Mouse (Mus musculus): ENCODE data around the gene Gpr171. TPM values are rescaled to one million over a fixed set of nuclear protein-coding genes. Genes with fewer than 3 reads are reported as not detected.
"Not testable (repeated sequence)": the region's sequence is repeated elsewhere in the genome, so short reads cannot be mapped to it uniquely, and the experiment has no call there.

Gpr171 gene
- 42.7 to 93.4 TPM (median 62.6 TPM) in 3 replicates for total RNA-seq (2017)

- peak; percentile 46 for ATAC-seq (replicated peaks; ENCODE audit: insufficient number of reproducible peaks, low FRiP score, low TSS enrichment, poor library complexity, severe bottlenecking)
These were observed at the start of gene Gpr171 for GRCm38 (mm10) chr3:59101218-59101986. TSS of gene Gpr171 (minus strand) at chr3:59101821.

GRCm38 (mm10) chr3:59150624-59151023 is 49.0 kb upstream of the Gpr171 start:
- ATAC-seq (replicated peaks; ENCODE audit: insufficient number of reproducible peaks, low FRiP score, low TSS enrichment, poor library complexity, severe bottlenecking) = no peak

GRCm38 (mm10) chr3:59149646-59150045 is 48.0 kb upstream of the Gpr171 start:
- no peak for ATAC-seq (replicated peaks; ENCODE audit: insufficient number of reproducible peaks, low FRiP score, low TSS enrichment, poor library complexity, severe bottlenecking)

- no peak for ATAC-seq (replicated peaks; ENCODE audit: insufficient number of reproducible peaks, low FRiP score, low TSS enrichment, poor library complexity, severe bottlenecking)
These were observed 43.6 kb upstream of the Gpr171 start for GRCm38 (mm10) chr3:59145194-59145593.

GRCm38 (mm10) chr3:59141507-59142305 is 40.1 kb upstream of the Gpr171 start:
- ATAC-seq (replicated peaks; ENCODE audit: insufficient number of reproducible peaks, low FRiP score, low TSS enrichment, poor library complexity, severe bottlenecking) = no peak

- not testable (repeated sequence) for ATAC-seq (replicated peaks; ENCODE audit: insufficient number of reproducible peaks, low FRiP score, low TSS enrichment, poor library complexity, severe bottlenecking)
These were observed 39.3 kb upstream of the Gpr171 start for GRCm38 (mm10) chr3:59140941-59141340.

- ATAC-seq (replicated peaks; ENCODE audit: insufficient number of reproducible peaks, low FRiP score, low TSS enrichment, poor library complexity, severe bottlenecking) = no peak
These were observed 38.5 kb upstream of the Gpr171 start for GRCm38 (mm10) chr3:59140115-59140514.

- ATAC-seq (replicated peaks; ENCODE audit: insufficient number of reproducible peaks, low FRiP score, low TSS enrichment, poor library complexity, severe bottlenecking) = no peak
These were observed 38.0 kb upstream of the Gpr171 start for GRCm38 (mm10) chr3:59139651-59140051.

- no peak for ATAC-seq (replicated peaks; ENCODE audit: insufficient number of reproducible peaks, low FRiP score, low TSS enrichment, poor library complexity, severe bottlenecking)
These were observed 37.4 kb upstream of the Gpr171 start for GRCm38 (mm10) chr3:59138946-59139468.

- no peak for ATAC-seq (replicated peaks; ENCODE audit: insufficient number of reproducible peaks, low FRiP score, low TSS enrichment, poor library complexity, severe bottlenecking)
These were observed 34.5 kb upstream of the Gpr171 start for GRCm38 (mm10) chr3:59135911-59136653.

- no peak for ATAC-seq (replicated peaks; ENCODE audit: insufficient number of reproducible peaks, low FRiP score, low TSS enrichment, poor library complexity, severe bottlenecking)
These were observed 31.6 kb upstream of the Gpr171 start for GRCm38 (mm10) chr3:59133189-59133588.

- ATAC-seq (replicated peaks; ENCODE audit: insufficient number of reproducible peaks, low FRiP score, low TSS enrichment, poor library complexity, severe bottlenecking) = no peak
These were observed 30.3 kb upstream of the Gpr171 start for GRCm38 (mm10) chr3:59131966-59132365.

GRCm38 (mm10) chr3:59131081-59131480 is 29.5 kb upstream of the Gpr171 start:
- no peak for ATAC-seq (replicated peaks; ENCODE audit: insufficient number of reproducible peaks, low FRiP score, low TSS enrichment, poor library complexity, severe bottlenecking)

GRCm38 (mm10) chr3:59130431-59130830 is 28.8 kb upstream of the Gpr171 start:
- 0 out of 2 replicates have a peak, but pooled peaks have one; percentile 40 for ATAC-seq (replicated peaks; ENCODE audit: insufficient number of reproducible peaks, low FRiP score, low TSS enrichment, poor library complexity, severe bottlenecking)

- ATAC-seq (replicated peaks; ENCODE audit: insufficient number of reproducible peaks, low FRiP score, low TSS enrichment, poor library complexity, severe bottlenecking) = no peak
These were observed 27.9 kb upstream of the Gpr171 start for GRCm38 (mm10) chr3:59129547-59129946.

- ATAC-seq (replicated peaks; ENCODE audit: insufficient number of reproducible peaks, low FRiP score, low TSS enrichment, poor library complexity, severe bottlenecking) = no peak
These were observed 27.1 kb upstream of the Gpr171 start for GRCm38 (mm10) chr3:59128681-59129080.

- no peak for ATAC-seq (replicated peaks; ENCODE audit: insufficient number of reproducible peaks, low FRiP score, low TSS enrichment, poor library complexity, severe bottlenecking)
These were observed 24.3 kb upstream of the Gpr171 start for GRCm38 (mm10) chr3:59125783-59126555.

- ATAC-seq (replicated peaks; ENCODE audit: insufficient number of reproducible peaks, low FRiP score, low TSS enrichment, poor library complexity, severe bottlenecking) = no peak
These were observed 23.4 kb upstream of the Gpr171 start for GRCm38 (mm10) chr3:59125022-59125421.
